Mouse (Mus musculus): ENCODE data around the gene A830005F24Rik. TPM values are rescaled to one million over a fixed set of nuclear protein-coding genes. Genes with fewer than 3 reads are reported as not detected.
"Not testable (repeated sequence)": the region's sequence is repeated elsewhere in the genome, so short reads cannot be mapped to it uniquely, and the experiment has no call there.

A830005F24Rik gene
- total RNA-seq, 1 experiment = 0.27 TPM

DNA sequence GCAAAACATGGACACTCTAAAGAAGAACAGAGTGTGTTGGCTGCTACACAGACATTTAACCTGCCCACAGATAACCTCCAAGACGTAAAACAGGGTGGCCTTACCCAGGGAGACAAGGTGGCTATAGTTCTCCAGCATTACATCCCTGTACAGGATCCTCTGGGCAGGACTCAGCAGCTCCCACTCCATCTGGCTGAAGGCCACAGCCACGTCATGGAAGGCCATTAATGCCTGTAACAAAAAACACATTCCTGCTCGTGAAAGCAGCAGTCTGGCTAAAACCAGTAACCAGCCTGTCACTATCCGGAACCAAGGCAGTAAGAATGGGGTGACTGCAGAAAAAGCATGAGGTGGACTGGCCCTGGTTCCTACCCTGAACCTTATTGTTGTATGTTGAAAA is 14.7 kb upstream of the A830005F24Rik start:
- no peak overlapping the region for H3K27ac ChIP-seq (ENCODE audit: insufficient read depth, low read depth, low read length, poor library complexity, severe bottlenecking)
- no peak for TF ChIP-seq CHD2 (IDR thresholded peaks at IDR 0.05; ENCODE audit: low read depth, low read length)
- TF ChIP-seq MAFK (IDR thresholded peaks at IDR 0.05; ENCODE audit: insufficient read depth, low read depth, low read length) = no peak
- TF ChIP-seq HCFC1 (IDR thresholded peaks at IDR 0.05; ENCODE audit: borderline replicate concordance, insufficient read depth, low read length) = no peak
- no peak for TF ChIP-seq ZC3H11A (IDR thresholded peaks at IDR 0.05; ENCODE audit: borderline replicate concordance, low read depth, low read length)
- no peak for TF ChIP-seq ZNF384 (IDR thresholded peaks at IDR 0.05; ENCODE audit: low read depth, low read length)
- H3K36me3 ChIP-seq (ENCODE audit: control insufficient read depth, insufficient read depth, low read length, poor library complexity, severe bottlenecking) = no peaks in the 10 kb centered on the region
- in situ Hi-C loops (cut with MboI; ENCODE audit: low sequenced_read_pairs in 2 of 2, unreplicated experiment in 2 of 2) = no loop called here
- H3K4me1 ChIP-seq (ENCODE audit: control insufficient read depth in 2 of 2, insufficient read depth in 2 of 2, low read length in 2 of 2, poor library complexity in 1 of 2) = no peaks in the 10 kb centered on the region
- H3K9ac ChIP-seq (ENCODE audit: insufficient read depth, low read depth, low read length, poor library complexity, severe bottlenecking) = no peak overlapping the region
- H3K9me3 ChIP-seq (ENCODE audit: control insufficient read depth, insufficient read depth, low read depth, low read length) = no peaks in the 10 kb centered on the region
- no peak overlapping the region for H3K4me3 ChIP-seq (ENCODE audit: insufficient read depth in 1 of 2, low read depth in 1 of 2, low read length in 2 of 2, poor library complexity in 1 of 2, severe bottlenecking in 1 of 2)
- DNase-seq (ENCODE audit: low read depth, low spot score) = no peak

DNA sequence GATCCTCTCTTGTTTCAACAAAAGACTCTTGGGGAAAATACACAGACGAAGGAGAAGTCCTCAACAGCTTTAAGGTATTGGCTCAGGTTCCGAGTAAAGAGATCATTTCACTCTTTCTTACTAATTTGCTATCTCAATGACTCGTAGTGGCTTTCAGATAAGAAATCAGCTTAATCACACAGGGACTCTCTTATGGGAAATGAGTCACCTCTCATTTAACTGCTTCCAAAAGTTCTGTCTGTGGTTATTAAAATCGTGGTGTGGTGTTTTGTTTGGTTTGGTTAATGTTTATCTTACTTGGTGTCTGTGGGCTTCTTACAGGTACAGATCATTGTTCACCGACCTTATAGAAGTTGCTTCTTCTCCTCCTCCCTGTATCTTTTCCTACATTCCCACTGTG is 10.9 kb upstream of the A830005F24Rik start:
- in situ Hi-C loops (cut with MboI; ENCODE audit: low sequenced_read_pairs in 2 of 2, unreplicated experiment in 2 of 2) = no loop called here
- Histone ChIP-seq H3K4me1 (ENCODE audit: control insufficient read depth in 2 of 2, insufficient read depth in 2 of 2, low read length in 2 of 2, poor library complexity in 1 of 2) (no peaks in the 10 kb centered on the region), H3K36me3 (ENCODE audit: control insufficient read depth, insufficient read depth, low read length, poor library complexity, severe bottlenecking) (peaks cover 4% of the 10 kb centered on the region; the same call in 1 of the 2 replicates), H3K27ac (ENCODE audit: insufficient read depth, low read depth, low read length, poor library complexity, severe bottlenecking) (no peak overlapping the region), H3K9ac (ENCODE audit: insufficient read depth, low read depth, low read length, poor library complexity, severe bottlenecking) (no peak overlapping the region), H3K4me3 (ENCODE audit: insufficient read depth in 1 of 2, low read depth in 1 of 2, low read length in 2 of 2, poor library complexity in 1 of 2, severe bottlenecking in 1 of 2) (no peak overlapping the region), H3K9me3 (ENCODE audit: control insufficient read depth, insufficient read depth, low read depth, low read length) (no peaks in the 10 kb centered on the region)
- TF ChIP-seq HCFC1 (IDR thresholded peaks at IDR 0.05; ENCODE audit: borderline replicate concordance, insufficient read depth, low read length) (no peak), ZNF384 (IDR thresholded peaks at IDR 0.05; ENCODE audit: low read depth, low read length) (no peak), ZC3H11A (IDR thresholded peaks at IDR 0.05; ENCODE audit: borderline replicate concordance, low read depth, low read length) (no peak), CHD2 (IDR thresholded peaks at IDR 0.05; ENCODE audit: low read depth, low read length) (no peak)
- no peak for DNase-seq (ENCODE audit: low read depth, low spot score)

DNA sequence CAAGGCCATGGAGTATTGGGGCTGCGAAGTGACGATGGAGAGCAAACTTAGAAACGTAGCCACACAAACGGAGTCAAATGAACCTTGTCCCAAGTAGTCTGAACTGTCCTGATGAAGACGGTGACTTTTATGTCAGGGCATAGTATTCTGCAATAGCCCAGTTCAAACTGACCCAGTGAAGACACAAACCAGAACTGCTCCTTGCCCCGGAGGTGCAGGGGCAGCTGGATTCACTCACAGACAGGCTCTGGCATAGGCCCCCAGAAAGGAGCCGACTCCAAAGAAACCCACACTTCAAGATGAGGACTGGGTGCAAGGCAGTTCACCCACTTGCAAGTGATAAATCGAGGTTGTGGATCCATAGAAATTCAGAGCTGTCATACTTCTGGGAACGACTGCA is 4.7 kb upstream of the A830005F24Rik start:
- Histone ChIP-seq H3K4me1 (ENCODE audit: control insufficient read depth in 2 of 2, insufficient read depth in 2 of 2, low read length in 2 of 2, poor library complexity in 1 of 2) (peaks cover 0 to 2% of the 10 kb centered on the region in 2 experiments; a peak in 2 of 4 replicates), H3K36me3 (ENCODE audit: control insufficient read depth, insufficient read depth, low read length, poor library complexity, severe bottlenecking) (peaks cover 4% of the 10 kb centered on the region; the same call in 1 of the 2 replicates), H3K4me3 (ENCODE audit: insufficient read depth in 1 of 2, low read depth in 1 of 2, low read length in 2 of 2, poor library complexity in 1 of 2, severe bottlenecking in 1 of 2) (no peak overlapping the region), H3K27ac (ENCODE audit: insufficient read depth, low read depth, low read length, poor library complexity, severe bottlenecking) (no peak overlapping the region), H3K9me3 (ENCODE audit: control insufficient read depth, insufficient read depth, low read depth, low read length) (no peaks in the 10 kb centered on the region), H3K9ac (ENCODE audit: insufficient read depth, low read depth, low read length, poor library complexity, severe bottlenecking) (no peak overlapping the region)
- DNase-seq (ENCODE audit: low read depth, low spot score) = no peak
- TF ChIP-seq CHD2 (IDR thresholded peaks at IDR 0.05; ENCODE audit: low read depth, low read length) (no peak), ZC3H11A (IDR thresholded peaks at IDR 0.05; ENCODE audit: borderline replicate concordance, low read depth, low read length) (no peak), ZNF384 (IDR thresholded peaks at IDR 0.05; ENCODE audit: low read depth, low read length) (no peak), HCFC1 (IDR thresholded peaks at IDR 0.05; ENCODE audit: borderline replicate concordance, insufficient read depth, low read length) (no peak), MAFK (IDR thresholded peaks at IDR 0.05; ENCODE audit: insufficient read depth, low read depth, low read length) (no peak)
- in situ Hi-C loops (cut with MboI; ENCODE audit: low sequenced_read_pairs in 2 of 2, unreplicated experiment in 2 of 2) = no loop called here

DNA sequence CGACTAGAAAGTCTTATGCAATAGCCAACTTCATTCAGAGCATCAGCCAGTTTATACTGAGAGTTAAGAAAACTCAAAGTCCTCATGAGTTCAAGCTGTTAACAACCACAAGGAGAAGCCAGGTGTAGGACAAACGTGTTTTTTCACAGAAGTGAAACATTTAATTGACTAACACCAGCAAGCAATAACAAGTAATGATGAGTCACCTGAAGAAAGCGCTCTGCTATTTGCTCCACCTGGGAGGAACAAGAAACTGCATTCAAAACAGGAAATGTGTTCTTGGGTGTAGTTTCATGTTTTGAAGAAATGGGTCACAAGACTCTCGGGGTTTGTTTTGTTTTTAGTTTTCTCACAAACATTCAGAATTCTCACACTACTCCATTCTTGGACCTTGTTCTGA is 2.5 kb downstream of the A830005F24Rik start:
- H3K27ac ChIP-seq (ENCODE audit: insufficient read depth, low read depth, low read length, poor library complexity, severe bottlenecking) = no peak overlapping the region
- H3K4me1 ChIP-seq (ENCODE audit: control insufficient read depth in 2 of 2, insufficient read depth in 2 of 2, low read length in 2 of 2, poor library complexity in 1 of 2) = peaks cover 0 to 4% of the 10 kb centered on the region in 2 experiments; a peak in 2 of 4 replicates
- TF ChIP-seq HCFC1 (IDR thresholded peaks at IDR 0.05; ENCODE audit: borderline replicate concordance, insufficient read depth, low read length) (no peak), ZNF384 (IDR thresholded peaks at IDR 0.05; ENCODE audit: low read depth, low read length) (no peak), CHD2 (IDR thresholded peaks at IDR 0.05; ENCODE audit: low read depth, low read length) (no peak), ZC3H11A (IDR thresholded peaks at IDR 0.05; ENCODE audit: borderline replicate concordance, low read depth, low read length) (no peak), MAFK (IDR thresholded peaks at IDR 0.05; ENCODE audit: insufficient read depth, low read depth, low read length) (no peak)
- in situ Hi-C loops (cut with MboI; ENCODE audit: low sequenced_read_pairs in 2 of 2, unreplicated experiment in 2 of 2) = no loop called here
- no peak for DNase-seq (ENCODE audit: low read depth, low spot score)
- H3K36me3 ChIP-seq (ENCODE audit: control insufficient read depth, insufficient read depth, low read length, poor library complexity, severe bottlenecking) = no peaks in the 10 kb centered on the region
- no peak overlapping the region for H3K9ac ChIP-seq (ENCODE audit: insufficient read depth, low read depth, low read length, poor library complexity, severe bottlenecking)
- no peak overlapping the region for H3K4me3 ChIP-seq (ENCODE audit: insufficient read depth in 1 of 2, low read depth in 1 of 2, low read length in 2 of 2, poor library complexity in 1 of 2, severe bottlenecking in 1 of 2)
- H3K9me3 ChIP-seq (ENCODE audit: control insufficient read depth, insufficient read depth, low read depth, low read length) = no peaks in the 10 kb centered on the region

DNA sequence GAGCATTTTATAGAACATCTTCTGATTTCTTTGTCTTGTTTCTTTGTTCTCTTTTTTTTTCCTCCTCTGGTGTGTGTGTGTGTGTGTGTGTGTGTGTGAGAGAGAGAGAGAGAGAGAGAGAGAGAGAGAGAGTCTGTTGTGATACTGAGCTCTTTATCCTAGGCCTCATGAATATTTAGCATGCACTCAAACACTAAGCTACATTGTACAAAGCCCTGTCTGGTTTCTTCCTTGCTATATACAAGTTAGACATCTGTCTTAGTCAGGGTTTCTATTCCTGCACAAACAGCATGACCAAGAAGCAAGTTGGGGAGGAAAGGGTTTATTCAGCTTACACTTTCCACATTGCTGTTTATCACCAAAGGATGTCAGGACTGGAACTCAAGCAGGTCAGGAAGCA is 5.8 kb downstream of the A830005F24Rik start:
- H3K4me3 ChIP-seq (ENCODE audit: insufficient read depth in 1 of 2, low read depth in 1 of 2, low read length in 2 of 2, poor library complexity in 1 of 2, severe bottlenecking in 1 of 2); H3K9ac ChIP-seq (ENCODE audit: insufficient read depth, low read depth, low read length, poor library complexity, severe bottlenecking); H3K4me1 ChIP-seq (ENCODE audit: control insufficient read depth in 2 of 2, insufficient read depth in 2 of 2, low read length in 2 of 2, poor library complexity in 1 of 2); in situ Hi-C loops (cut with MboI; ENCODE audit: low sequenced_read_pairs in 2 of 2, unreplicated experiment in 2 of 2); H3K36me3 ChIP-seq (ENCODE audit: control insufficient read depth, insufficient read depth, low read length, poor library complexity, severe bottlenecking); H3K9me3 ChIP-seq (ENCODE audit: control insufficient read depth, insufficient read depth, low read depth, low read length); H3K27ac ChIP-seq (ENCODE audit: insufficient read depth, low read depth, low read length, poor library complexity, severe bottlenecking); DNase-seq (ENCODE audit: low read depth, low spot score): not testable (repeated sequence)
